Mouse (Mus musculus): ENCODE results near the gene Gm45234. TPM values are rescaled to one million over a fixed set of nuclear protein-coding genes. Genes with fewer than 3 reads are reported as not detected.

Gm45234 gene
- total and polyA plus RNA-seq, 3 experiments = not detected

- no peak for DNase-seq (ENCODE audit: extremely low read depth)
Observed at GRCm38 (mm10) chr6:124701338-124701737, 54.5 kb downstream of the Gm45234 start.

GRCm38 (mm10) chr6:124699962-124700610 lies 55.7 kb downstream of the Gm45234 start:
- Histone ChIP-seq H3K79me2 (replicated peaks; ENCODE audit: control insufficient read depth, extremely low read depth, insufficient read depth, poor library complexity, severe bottlenecking) (peaks cover 8% of the 10 kb centered on the region), H3K9me3 (replicated peaks; ENCODE audit: low read length) (no peaks in the 10 kb centered on the region), H3K27ac (ENCODE audit: insufficient read depth, low read depth) (peak overlapping the region; percentile 8; the same call in 1 of the 2 replicates), H3K4me3 (replicated peaks in 1 of 3; ENCODE audit: low read depth in 2 of 3, low read length in 2 of 3, poor library complexity in 1 of 3) (no peak overlapping the region), H3K9ac (ENCODE audit: insufficient read depth, low read depth) (no peak overlapping the region), H3K4me2 (ENCODE audit: insufficient read depth, low read depth, poor library complexity, severe bottlenecking) (no peak overlapping the region), H3K27me3 (replicated peaks) (no peaks in the 10 kb centered on the region), H3K4me1 (ENCODE audit: control insufficient read depth in 1 of 2, insufficient read depth in 2 of 2) (peaks cover 15 to 54% of the 10 kb centered on the region in 2 experiments), H3K36me3 (replicated peaks in 1 of 2; ENCODE audit: control insufficient read depth in 1 of 2, insufficient read depth in 1 of 2, low read length in 1 of 2) (peaks cover 65 to 83% of the 10 kb centered on the region in 2 experiments)
- no peak for TF ChIP-seq UBTF (IDR thresholded peaks at IDR 0.05; ENCODE audit: low read depth, low read length)
- TF ChIP-seq MXI1 (IDR thresholded peaks at IDR 0.05; ENCODE audit: low read depth, low read length) = no peak
- no peak for TF ChIP-seq KAT2A (IDR thresholded peaks at IDR 0.05; ENCODE audit: insufficient replicate concordance, low read length)
- no peak for TF ChIP-seq TCF12 (IDR thresholded peaks at IDR 0.05; ENCODE audit: low read depth, low read length)
- TF ChIP-seq MYC (IDR thresholded peaks at IDR 0.05; ENCODE audit: low read depth, low read length) = no peak
- no peak for TF ChIP-seq ZKSCAN1 (IDR thresholded peaks at IDR 0.05; ENCODE audit: borderline replicate concordance, low read depth, low read length)
- TF ChIP-seq ZC3H11A (IDR thresholded peaks at IDR 0.05; ENCODE audit: low read depth, low read length) = no peak
- TF ChIP-seq ETS1 (conservative IDR thresholded peaks at IDR 0.05; ENCODE audit: low read depth, low read length) = no peak
- no peak for TF ChIP-seq ZNF384 (IDR thresholded peaks at IDR 0.05; ENCODE audit: low read depth, low read length)
- TF ChIP-seq E2F4 (IDR thresholded peaks at IDR 0.05; ENCODE audit: insufficient replicate concordance, low read depth, low read length) = no peak
- TF ChIP-seq RCOR1 (conservative IDR thresholded peaks at IDR 0.05; ENCODE audit: low read depth, low read length) = no peak
- TF ChIP-seq BHLHE40 (IDR thresholded peaks at IDR 0.05; ENCODE audit: low read depth, low read length) = no peak
- TF ChIP-seq MAX (IDR thresholded peaks at IDR 0.05; ENCODE audit: low read length) = no peak
- no peak for TF ChIP-seq EP300 (IDR thresholded peaks at IDR 0.05; ENCODE audit: low read length)
- in situ Hi-C loops (cut with MboI; ENCODE audit: low pct_ligation_motif_present, low pct_unique_long_range_greater_than_20kb, low sequenced_read_pairs) = no loop called here
- dilution Hi-C loops (cut with MboI; ENCODE audit: extremely low pct_ligation_motif_present, extremely low pct_unique_long_range_greater_than_20kb, low sequenced_read_pairs) = no loop called here
- DNase-seq (ENCODE audit: extremely low read depth) = no peak

More at GRCm38 (mm10) chr6:124701338-124701737, 54.5 kb downstream of the Gm45234 start:
- Histone ChIP-seq H3K4me2 (ENCODE audit: insufficient read depth, low read depth, poor library complexity, severe bottlenecking) (no peak overlapping the region), H3K9ac (ENCODE audit: insufficient read depth, low read depth) (no peak overlapping the region), H3K4me3 (replicated peaks in 1 of 3; ENCODE audit: low read depth in 2 of 3, low read length in 2 of 3, poor library complexity in 1 of 3) (no peak overlapping the region), H3K4me1 (ENCODE audit: control insufficient read depth in 1 of 2, insufficient read depth in 2 of 2) (peaks cover 24 to 67% of the 10 kb centered on the region in 2 experiments), H3K9me3 (replicated peaks; ENCODE audit: low read length) (no peaks in the 10 kb centered on the region), H3K36me3 (replicated peaks in 1 of 2; ENCODE audit: control insufficient read depth in 1 of 2, insufficient read depth in 1 of 2, low read length in 1 of 2) (peaks cover 68 to 87% of the 10 kb centered on the region in 2 experiments), H3K27me3 (replicated peaks) (no peaks in the 10 kb centered on the region), H3K27ac (ENCODE audit: insufficient read depth, low read depth) (no peak overlapping the region), H3K79me2 (replicated peaks; ENCODE audit: control insufficient read depth, extremely low read depth, insufficient read depth, poor library complexity, severe bottlenecking) (peaks cover 20% of the 10 kb centered on the region)
- TF ChIP-seq CHD2 (IDR thresholded peaks at IDR 0.05; ENCODE audit: low read length) (no peak), E2F4 (IDR thresholded peaks at IDR 0.05; ENCODE audit: insufficient replicate concordance, low read depth, low read length) (no peak), CTCF (conservative IDR thresholded peaks at IDR 0.05 in 1 of 2, IDR thresholded peaks at IDR 0.05 in 1 of 2; ENCODE audit: low read depth in 2 of 2, low read length in 2 of 2) (peak in 1 of 2 experiments; percentile 51; a peak in 2 of 4 replicates), POLR2AphosphoS2 (IDR thresholded peaks at IDR 0.05; ENCODE audit: low read depth, low read length) (peak; percentile 34; the same call in 1 of the 2 replicates), ETS1 (conservative IDR thresholded peaks at IDR 0.05; ENCODE audit: low read depth, low read length) (no peak), IRF4 (IDR thresholded peaks at IDR 0.05; ENCODE audit: low read depth, low read length) (no peak), USF2 (conservative IDR thresholded peaks at IDR 0.05; ENCODE audit: low read depth, low read length) (no peak), RAD21 (IDR thresholded peaks at IDR 0.05; ENCODE audit: low read depth, low read length) (peak; percentile 41), UBTF (IDR thresholded peaks at IDR 0.05; ENCODE audit: low read depth, low read length) (no peak), SIN3A (IDR thresholded peaks at IDR 0.05; ENCODE audit: low read length) (no peak), MEF2A (IDR thresholded peaks at IDR 0.05; ENCODE audit: borderline replicate concordance, low read depth, low read length) (no peak), POLR2A (IDR thresholded peaks at IDR 0.05; ENCODE audit: low read depth, low read length) (0 out of 2 replicates have a peak, but pooled peaks have one; percentile 14), ZKSCAN1 (IDR thresholded peaks at IDR 0.05; ENCODE audit: borderline replicate concordance, low read depth, low read length) (no peak), ZC3H11A (IDR thresholded peaks at IDR 0.05; ENCODE audit: low read depth, low read length) (no peak), RCOR1 (conservative IDR thresholded peaks at IDR 0.05; ENCODE audit: low read depth, low read length) (no peak), SMC3 (IDR thresholded peaks at IDR 0.05; ENCODE audit: low read depth, low read length) (no peak; the same call in 1 of the 2 replicates), TBP (conservative IDR thresholded peaks at IDR 0.05; ENCODE audit: low read depth, low read length) (no peak), PAX5 (IDR thresholded peaks at IDR 0.05; ENCODE audit: low read length) (no peak), MXI1 (IDR thresholded peaks at IDR 0.05; ENCODE audit: low read depth, low read length) (no peak), CHD1 (IDR thresholded peaks at IDR 0.05; ENCODE audit: low read depth, low read length) (no peak)
- dilution Hi-C loops (cut with MboI; ENCODE audit: extremely low pct_ligation_motif_present, extremely low pct_unique_long_range_greater_than_20kb, low sequenced_read_pairs) = no loop called here
- in situ Hi-C loops (cut with MboI; ENCODE audit: low pct_ligation_motif_present, low pct_unique_long_range_greater_than_20kb, low sequenced_read_pairs) = no loop called here

All from CH12.LX (cell line).